Mouse (Mus musculus) kidney, embryonic 16.5 days (tissue): Measurements from ENCODE around the gene Gpr37. TPM values are rescaled to one million over a fixed set of nuclear protein-coding genes. Genes with fewer than 3 reads are reported as not detected.

Experiments used
- ATAC-seq: fragments of 200-750 bp; cut with Nextera tagmentation; 2 replicates; pipeline ENCODE4 v1.8.0; 2017; ENCODE audit warnings: moderate TSS enrichment; ENCODE audit not compliant: low FRiP score, low TSS enrichment
- H3K27ac ChIP-seq: fragments of 300-500 bp; sonication (generic); 2 replicates; pipeline ENCODE4 v1.5.1; 2014; ENCODE audit warnings: low read length
- H3K27me3 ChIP-seq: fragments of 300-500 bp; sonication (generic); 2 replicates; pipeline ENCODE4 v1.6.1; 2014; ENCODE audit warnings: low read length, control low read depth, mixed read lengths; ENCODE audit not compliant: insufficient read depth
- H3K36me3 ChIP-seq: fragments of 300-500 bp; sonication (generic); 2 replicates; pipeline ENCODE4 v1.6.1; 2014; ENCODE audit warnings: low read length, control low read depth, mixed read lengths; ENCODE audit not compliant: insufficient read depth
- H3K4me1 ChIP-seq: fragments of 300-500 bp; sonication (generic); 2 replicates; pipeline ENCODE4 v1.6.1; 2014; ENCODE audit warnings: low read length, control low read depth, mixed read lengths; ENCODE audit not compliant: insufficient read depth
- H3K4me2 ChIP-seq: fragments of 300-500 bp; sonication (generic); replicated peaks from 2 replicates; pipeline ENCODE4 v1.6.1; 2014; ENCODE audit warnings: low read depth, low read length
- H3K4me3 ChIP-seq: fragments of 300-500 bp; sonication (generic); 2 replicates; pipeline ENCODE4 v1.5.1; 2014; ENCODE audit warnings: mild to moderate bottlenecking, low read length
- H3K9ac ChIP-seq: fragments of 300-500 bp; sonication (generic); replicated peaks from 2 replicates; pipeline ENCODE4 v1.6.1; 2014; ENCODE audit warnings: low read length
- H3K9me3 ChIP-seq: fragments of 300-500 bp; sonication (generic); 2 replicates; pipeline ENCODE4 v1.6.1; 2016; ENCODE audit warnings: low read length, control low read depth
- WGBS: fragments of 180-500 bp; shearing (Covaris S2); extraction: QIAGEN DNeasy Blood & Tissue Kit; methylation state at CpG from one replicate; pipeline ENCODE4 v1.1.7; 2014; 5-methylcytosine and 5-hydroxymethylcytosine counted together
- polyA plus RNA-seq: library from polyadenylated mRNA; unstranded; fragments of >200 nt; fragmentation: Nextera tagmentation; extraction: Ambion mirVana; gene quantifications from 2 replicates; pipeline ENCODE4 v1.2.1, GENCODE M21; 2015

The Gpr37 gene
- polyA plus RNA-seq, 1 experiment from 2014 or later: 0.31 TPM

GRCm38 (mm10) chr6:25686760-25687200, 3.7 kb downstream of the Gpr37 start:
- Histone ChIP-seq H3K9ac (no peak overlapping the region), H3K36me3 (no peaks in the 10 kb centered on the region), H3K4me2 (no peak overlapping the region), H3K4me1 (peaks cover 9% of the 10 kb centered on the region), H3K9me3 (no peaks in the 10 kb centered on the region), H3K27ac (no peak overlapping the region), H3K27me3 (peaks cover 17% of the 10 kb centered on the region), H3K4me3 (no peak overlapping the region)
- no peak for ATAC-seq
- WGBS: 43% methylated on average over 3 of the region's 3 CpGs

GRCm38 (mm10) chr6:25684391-25684790, 6.1 kb downstream of the Gpr37 start:
- no peaks in the 10 kb centered on the region for H3K36me3 ChIP-seq
- WGBS: 83% methylated on average over 2 of the region's 2 CpGs
- no peak overlapping the region for H3K4me2 ChIP-seq
- no peak overlapping the region for H3K9ac ChIP-seq
- H3K27ac ChIP-seq: no peak overlapping the region
- H3K4me1 ChIP-seq: peaks cover 9% of the 10 kb centered on the region
- H3K4me3 ChIP-seq: no peak overlapping the region
- no peak for ATAC-seq
- peaks cover 17% of the 10 kb centered on the region for H3K27me3 ChIP-seq
- no peaks in the 10 kb centered on the region for H3K9me3 ChIP-seq

- Histone ChIP-seq H3K36me3 (no peaks in the 10 kb centered on the region), H3K4me1 (no peaks in the 10 kb centered on the region), H3K9ac (no peak overlapping the region), H3K4me2 (no peak overlapping the region), H3K4me3 (no peak overlapping the region), H3K27me3 (no peaks in the 10 kb centered on the region), H3K9me3 (no peaks in the 10 kb centered on the region), H3K27ac (no peak overlapping the region)
- no peak for ATAC-seq
- 88% methylated on average over 4 of the region's 4 CpGs for WGBS
These were observed 15.4 kb downstream of the Gpr37 start for GRCm38 (mm10) chr6:25675111-25675510.

- H3K27ac ChIP-seq: no peak overlapping the region
- ATAC-seq: no peak
- no peak overlapping the region for H3K9ac ChIP-seq
- no peaks in the 10 kb centered on the region for H3K27me3 ChIP-seq
- H3K4me1 ChIP-seq: no peaks in the 10 kb centered on the region
- 62% methylated on average over 3 of the region's 3 CpGs for WGBS
- no peak overlapping the region for H3K4me2 ChIP-seq
- H3K9me3 ChIP-seq: no peaks in the 10 kb centered on the region
- no peaks in the 10 kb centered on the region for H3K36me3 ChIP-seq
- H3K4me3 ChIP-seq: no peak overlapping the region
These were observed 16.7 kb downstream of the Gpr37 start for GRCm38 (mm10) chr6:25673801-25674200.

GRCm38 (mm10) chr6:25670150-25670549, 20.4 kb downstream of the Gpr37 start:
- Histone ChIP-seq H3K4me2 (no peak overlapping the region), H3K9ac (no peak overlapping the region), H3K4me3 (no peak overlapping the region), H3K9me3 (no peaks in the 10 kb centered on the region), H3K27me3 (no peaks in the 10 kb centered on the region), H3K27ac (no peak overlapping the region), H3K4me1 (no peaks in the 10 kb centered on the region), H3K36me3 (no peaks in the 10 kb centered on the region)
- WGBS: 52% methylated on average over 4 of the region's 4 CpGs
- no peak for ATAC-seq

- H3K27me3 ChIP-seq: no peaks in the 10 kb centered on the region
- H3K36me3 ChIP-seq: no peaks in the 10 kb centered on the region
- H3K4me1 ChIP-seq: no peaks in the 10 kb centered on the region
- 83% methylated on average over 2 of the region's 2 CpGs for WGBS
- no peak overlapping the region for H3K27ac ChIP-seq
- H3K4me3 ChIP-seq: no peak overlapping the region
- H3K9me3 ChIP-seq: no peaks in the 10 kb centered on the region
- no peak overlapping the region for H3K4me2 ChIP-seq
- H3K9ac ChIP-seq: no peak overlapping the region
- ATAC-seq: no peak
These were observed 26.6 kb downstream of the Gpr37 start for GRCm38 (mm10) chr6:25663942-25664341.

- Histone ChIP-seq H3K4me2 (no peak overlapping the region), H3K36me3 (no peaks in the 10 kb centered on the region), H3K4me3 (no peak overlapping the region), H3K9ac (no peak overlapping the region), H3K4me1 (no peaks in the 10 kb centered on the region), H3K27ac (no peak overlapping the region), H3K9me3 (no peaks in the 10 kb centered on the region), H3K27me3 (no peaks in the 10 kb centered on the region)
- no peak for ATAC-seq
- WGBS: 91% methylated on average over 3 of the region's 3 CpGs
These were observed 30.4 kb downstream of the Gpr37 start for GRCm38 (mm10) chr6:25659924-25660675.

Other genes starting within 250 kb of the Gpr37 start
- 32.9 and 34.0 TPM in 2 replicates for gene Pot1a, start 118.5 kb upstream of the Gpr37 start, polyA plus RNA-seq